Mouse (Mus musculus) kidney, postnatal 0 days (tissue): ENCODE results near the gene Gm47955. TPM values are rescaled to one million over a fixed set of nuclear protein-coding genes. Genes with fewer than 3 reads are reported as not detected.
"Not testable (repeated sequence)": the region's sequence is repeated elsewhere in the genome, so short reads cannot be mapped to it uniquely, and the experiment has no call there.

Experiments used
- ATAC-seq: fragments of 200-750 bp; cut with Nextera tagmentation; replicated peaks from 2 replicates; pipeline ENCODE4 v1.8.0; 2017; ENCODE audit warnings: low read depth, moderate number of reproducible peaks, moderate TSS enrichment, moderate library complexity; ENCODE audit not compliant: low FRiP score
- DNase-seq: peaks from one replicate; pipeline ENCODE4 v3.0.0-alpha.2; 2016; ENCODE audit warnings: low spot score
- H3K27ac ChIP-seq: fragments of 300-500 bp; sonication (generic); 2 replicates; pipeline ENCODE4 v1.5.1; 2014; ENCODE audit warnings: mild to moderate bottlenecking
- H3K27me3 ChIP-seq: fragments of 300-500 bp; sonication (generic); 2 replicates; pipeline ENCODE4 v1.6.1; 2014; ENCODE audit warnings: low read length, mixed read lengths; ENCODE audit not compliant: insufficient read depth
- H3K36me3 ChIP-seq: fragments of 300-500 bp; sonication (generic); 2 replicates; pipeline ENCODE4 v1.6.1; 2014; ENCODE audit warnings: low read length, mixed read lengths; ENCODE audit not compliant: insufficient read depth
- H3K4me1 ChIP-seq: fragments of 300-500 bp; sonication (generic); replicated peaks from 2 replicates; pipeline ENCODE4 v1.6.1; 2014; ENCODE audit warnings: antibody characterized with exemption, low read length, mixed read lengths; ENCODE audit not compliant: insufficient read depth
- H3K4me2 ChIP-seq: fragments of 300-500 bp; sonication (generic); 2 replicates; pipeline ENCODE4 v1.6.1; 2014; ENCODE audit warnings: mild to moderate bottlenecking, low read length, moderate library complexity, mixed read lengths
- H3K4me3 ChIP-seq: fragments of 300-500 bp; sonication (generic); replicated peaks from 2 replicates; pipeline ENCODE4 v1.5.1; 2014; ENCODE audit warnings: low read depth, low read length
- H3K9ac ChIP-seq: fragments of 300-500 bp; sonication (generic); 2 replicates; pipeline ENCODE4 v1.6.1; 2014; ENCODE audit warnings: low read depth, low read length
- H3K9me3 ChIP-seq: fragments of 300-500 bp; sonication (generic); replicated peaks from 2 replicates; pipeline ENCODE4 v1.6.1; 2016; ENCODE audit warnings: low read length, inconsistent platforms, mixed read lengths
- CTCF ChIP-seq: IDR thresholded peaks from 2 replicates; pipeline ENCODE4 v1.5.1; 2016; ENCODE audit warnings: antibody characterized with exemption, low read depth, mild to moderate bottlenecking, moderate library complexity
- WGBS: fragments of 180-500 bp; shearing (Covaris S2); extraction: QIAGEN DNeasy Blood & Tissue Kit; methylation state at CpG from one replicate; pipeline ENCODE4 v1.1.7; 2014; 5-methylcytosine and 5-hydroxymethylcytosine counted together
- polyA plus RNA-seq: library from polyadenylated mRNA; unstranded; fragments of >200 nt; fragmentation: Nextera tagmentation; extraction: Ambion mirVana; gene quantifications from 2 replicates; pipeline ENCODE4 v1.2.1, GENCODE M21; 2015

The Gm47955 gene
- polyA plus RNA-seq: not detected in 2 replicates

DNA sequence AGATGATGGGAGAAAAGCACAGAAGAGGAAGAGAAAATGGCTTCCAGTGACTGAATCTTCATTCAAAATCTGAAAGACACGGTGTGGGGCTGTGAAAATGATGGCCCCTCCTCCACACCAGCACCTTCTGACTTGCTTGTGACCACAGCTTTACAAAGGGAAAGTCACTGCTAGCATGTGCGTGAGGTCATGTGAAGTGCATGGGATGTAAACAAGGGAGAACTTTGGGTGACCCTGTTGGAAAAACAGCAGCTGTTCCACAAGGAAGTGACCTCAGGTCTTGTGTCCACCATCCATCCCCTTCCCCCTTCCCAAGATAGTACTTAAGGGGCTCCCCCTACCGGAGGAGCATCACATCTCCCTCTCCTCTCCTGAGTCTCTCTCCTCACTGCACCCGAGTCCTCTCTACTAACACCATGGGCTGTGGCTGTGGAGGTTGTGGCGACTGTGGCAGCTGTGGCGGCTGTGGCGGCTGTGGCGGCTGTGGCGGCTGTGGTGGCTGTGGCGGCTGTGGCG, at the start of gene Gm47955:
TSS of gene Gm47955 (plus strand) at position 417 of the 516 bp plus-strand sequence.
- no peaks in the 10 kb centered on the region for H3K36me3 ChIP-seq
- DNase-seq (peak; percentile 46), ATAC-seq (peak; percentile 57; the same call in 1 of the 2 replicates)
- no peak for TF ChIP-seq CTCF
- no peaks in the 10 kb centered on the region for H3K9me3 ChIP-seq
- H3K4me1 ChIP-seq: no peaks in the 10 kb centered on the region
- no peaks in the 10 kb centered on the region for H3K27me3 ChIP-seq
- H3K27ac ChIP-seq: no peak within 1 kb of the TSS
- H3K4me3 ChIP-seq: no peak within 1 kb of the TSS
- 87% methylated on average over 11 of the region's 11 CpGs for WGBS
- no peak within 1 kb of the TSS for H3K4me2 ChIP-seq
- no peak within 1 kb of the TSS for H3K9ac ChIP-seq

DNA sequence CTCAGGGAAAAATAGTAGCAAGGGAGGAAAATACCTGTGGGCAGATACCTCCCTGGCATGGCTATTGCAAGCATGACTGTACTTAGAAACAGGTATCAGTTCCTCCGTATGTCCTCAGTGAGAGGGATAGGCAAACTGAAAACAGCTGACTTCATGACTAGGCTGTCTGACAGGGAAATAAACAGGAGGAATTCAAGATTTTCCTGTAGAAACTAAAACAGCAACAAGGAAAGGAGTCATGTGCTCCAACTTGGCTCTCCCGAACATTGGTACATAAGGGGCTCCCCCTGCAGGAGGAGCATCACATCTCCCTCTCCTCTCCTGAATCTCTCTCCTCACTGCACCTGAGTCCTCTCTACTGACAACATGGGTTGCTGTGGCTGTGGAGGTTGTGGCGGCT, 47.1 kb upstream of the Gm47955 start, which contains the start of gene A030005L19Rik:
TSS of gene A030005L19Rik (plus strand) at position 301 of the 400 bp plus-strand sequence.
- ATAC-seq: no peak
- no peak within 1 kb of the TSS for H3K4me2 ChIP-seq
- H3K27ac ChIP-seq: no peak within 1 kb of the TSS
- no peak within 1 kb of the TSS for H3K4me3 ChIP-seq
- no peaks in the 10 kb centered on the region for H3K36me3 ChIP-seq
- H3K4me1 ChIP-seq: no peaks in the 10 kb centered on the region
- no peak within 1 kb of the TSS for H3K9ac ChIP-seq
- 82% methylated on average over 3 of the region's 3 CpGs for WGBS
- TF ChIP-seq CTCF: peak; percentile 21; the same call in 1 of the 2 replicates
- no peaks in the 10 kb centered on the region for H3K27me3 ChIP-seq
- no peak for DNase-seq
- H3K9me3 ChIP-seq: no peaks in the 10 kb centered on the region

DNA sequence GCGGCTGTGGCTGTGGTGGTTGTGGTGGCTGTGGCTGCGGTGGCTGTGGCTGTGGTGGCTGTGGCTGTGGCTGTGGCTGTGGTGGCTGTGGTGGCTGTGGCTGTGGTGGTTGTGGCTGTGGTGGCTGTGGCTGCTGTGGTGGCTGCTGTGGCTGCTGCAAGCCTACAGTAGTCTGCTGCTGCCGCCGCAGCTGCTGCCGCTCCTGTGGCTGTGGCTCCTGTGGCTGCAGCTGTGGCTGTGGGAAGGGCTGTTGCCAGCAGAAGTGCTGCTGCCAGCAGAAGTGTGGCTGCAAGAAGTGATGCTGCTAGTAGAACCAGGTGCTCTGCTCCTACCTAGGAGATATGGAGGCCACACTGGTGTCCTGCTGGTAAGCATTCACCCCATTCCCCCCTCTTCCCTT, 46.7 kb upstream of the Gm47955 start:
- not testable (repeated sequence) for H3K27ac ChIP-seq, H3K4me3 ChIP-seq, H3K9ac ChIP-seq, H3K9me3 ChIP-seq, H3K36me3 ChIP-seq, H3K27me3 ChIP-seq, H3K4me2 ChIP-seq, H3K4me1 ChIP-seq, DNase-seq, ATAC-seq
- 100% methylated on average over 5 of the region's 5 CpGs for WGBS

GRCm38 (mm10) chr1:82924650-82925049, 35.4 kb upstream of the Gm47955 start, which contains the start of gene A030014E15Rik:
A030014E15Rik (plus strand) TSS chr1:82924917.
- 83% methylated on average over 6 of the region's 6 CpGs for WGBS
- Histone ChIP-seq H3K27ac (no peak within 1 kb of the TSS), H3K27me3 (no peaks in the 10 kb centered on the region), H3K9ac (no peak within 1 kb of the TSS), H3K36me3 (no peaks in the 10 kb centered on the region), H3K4me1 (no peaks in the 10 kb centered on the region), H3K4me3 (no peak within 1 kb of the TSS), H3K9me3 (no peaks in the 10 kb centered on the region), H3K4me2 (no peak within 1 kb of the TSS)
- peak; percentile 21 for DNase-seq
- ATAC-seq: no peak
- TF ChIP-seq CTCF: no peak

DNA sequence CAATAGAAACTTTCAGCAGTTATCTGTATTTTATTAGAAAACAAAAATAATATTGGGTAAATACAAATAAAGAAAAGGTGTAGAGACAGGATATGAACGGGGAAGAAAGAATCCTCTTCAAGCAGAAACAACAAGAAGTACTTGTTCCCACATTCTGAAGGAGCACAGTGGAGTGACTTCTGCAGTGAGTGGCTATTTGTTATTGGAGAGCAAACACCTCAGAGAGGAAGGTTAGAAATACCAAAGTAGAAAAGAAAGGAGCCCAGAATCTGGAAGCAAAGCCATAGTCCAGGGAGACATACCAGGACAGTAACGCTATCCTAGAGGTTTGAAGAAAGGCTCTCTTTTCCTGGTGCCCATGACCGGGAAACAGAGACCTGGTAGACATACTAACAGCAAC, 29.5 kb upstream of the Gm47955 start:
- ATAC-seq, H3K36me3 ChIP-seq, H3K9ac ChIP-seq, DNase-seq, H3K27me3 ChIP-seq, H3K4me2 ChIP-seq, H3K4me3 ChIP-seq, H3K9me3 ChIP-seq, H3K27ac ChIP-seq, H3K4me1 ChIP-seq: not testable (repeated sequence)
- 93% methylated on average over 3 of the region's 3 CpGs for WGBS

DNA sequence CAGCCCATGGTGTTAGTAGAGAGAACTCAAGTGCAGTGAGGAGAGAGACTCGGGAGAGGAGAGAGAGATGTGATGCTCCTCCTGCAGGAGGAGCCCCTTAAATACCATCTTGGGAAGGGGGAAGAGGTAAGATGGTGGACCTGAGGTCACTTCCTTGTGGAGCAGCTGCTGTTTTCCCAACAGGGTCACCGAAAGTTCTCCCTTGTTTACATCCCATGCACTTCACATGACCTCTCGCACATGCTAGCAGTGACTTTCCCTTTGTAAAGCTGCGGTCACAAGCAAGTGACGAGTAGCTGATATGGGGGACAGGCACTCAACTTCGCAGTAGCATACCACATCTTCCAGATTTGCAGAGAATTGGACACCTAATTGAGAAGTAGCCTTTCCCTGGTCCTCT, 28.8 kb upstream of the Gm47955 start, which contains the start of gene Gm6217:
TSS of gene Gm6217 (minus strand) at position 74 of the 400 bp plus-strand sequence.
- H3K4me3 ChIP-seq, H3K4me2 ChIP-seq, H3K36me3 ChIP-seq, DNase-seq, ATAC-seq, H3K27me3 ChIP-seq, H3K9me3 ChIP-seq, H3K4me1 ChIP-seq, H3K9ac ChIP-seq, H3K27ac ChIP-seq: not testable (repeated sequence)
- no CpG with 5 or more reads among the region's 6 CpGs for WGBS

GRCm38 (mm10) chr1:82938666-82939065, 21.4 kb upstream of the Gm47955 start:
- H3K27ac ChIP-seq: no peak overlapping the region
- H3K4me2 ChIP-seq: no peak overlapping the region
- H3K27me3 ChIP-seq: no peaks in the 10 kb centered on the region
- H3K4me1 ChIP-seq: no peaks in the 10 kb centered on the region
- DNase-seq (no peak), ATAC-seq (peak; percentile 83)
- H3K36me3 ChIP-seq: no peaks in the 10 kb centered on the region
- no peak for TF ChIP-seq CTCF
- WGBS: 90% methylated on average over 5 of the region's 5 CpGs
- no peaks in the 10 kb centered on the region; the same call in 1 of the 2 replicates for H3K9me3 ChIP-seq
- H3K4me3 ChIP-seq: no peak overlapping the region
- H3K9ac ChIP-seq: no peak overlapping the region

GRCm38 (mm10) chr1:82942505-82942904, 17.6 kb upstream of the Gm47955 start:
- not testable (repeated sequence) for H3K4me3 ChIP-seq, H3K9me3 ChIP-seq, H3K27ac ChIP-seq, ATAC-seq, H3K36me3 ChIP-seq, H3K4me2 ChIP-seq, DNase-seq, H3K4me1 ChIP-seq, H3K9ac ChIP-seq, H3K27me3 ChIP-seq
- 71% methylated on average over 1 of the region's 2 CpGs for WGBS

GRCm38 (mm10) chr1:82943295-82943694, 16.8 kb upstream of the Gm47955 start, which contains the start of gene A030003K21Rik:
A030003K21Rik (minus strand) TSS chr1:82943388.
- not testable (repeated sequence) for H3K9me3 ChIP-seq, H3K4me3 ChIP-seq, DNase-seq, H3K4me2 ChIP-seq, H3K4me1 ChIP-seq, H3K27me3 ChIP-seq, ATAC-seq, H3K36me3 ChIP-seq, H3K27ac ChIP-seq, H3K9ac ChIP-seq
- no CpG with 5 or more reads among the region's 6 CpGs for WGBS
